Mouse (Mus musculus) cerebellum, adult 18-20 months (tissue): ENCODE measurements around the gene Galnt17.

ENCODE experiments used
- DNase-seq, 2 experiments: peaks; one replicate each; pipeline ENCODE4 v3.0.0; 2021

The Galnt17 gene

DNA sequence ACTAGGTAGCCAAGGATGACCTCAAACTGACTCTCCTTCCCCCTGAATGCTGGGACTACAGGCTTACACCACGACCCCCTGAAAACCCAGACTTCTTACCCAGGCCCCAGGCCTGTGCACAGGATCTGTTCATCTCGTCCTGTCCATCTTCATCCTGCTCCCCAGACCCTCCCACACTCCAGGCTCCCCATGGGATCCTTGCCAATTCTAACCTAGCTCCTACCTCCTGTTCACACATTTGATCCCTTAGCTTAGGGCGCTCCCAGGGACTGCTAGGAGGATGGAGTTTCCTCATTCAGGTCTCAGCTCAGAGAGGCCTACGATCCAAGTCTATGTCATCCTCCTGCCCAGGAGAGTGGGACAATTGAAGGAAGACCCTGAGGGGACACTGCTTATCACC, 292.2 kb downstream of the Galnt17 start:
- no peak for DNase-seq

DNA sequence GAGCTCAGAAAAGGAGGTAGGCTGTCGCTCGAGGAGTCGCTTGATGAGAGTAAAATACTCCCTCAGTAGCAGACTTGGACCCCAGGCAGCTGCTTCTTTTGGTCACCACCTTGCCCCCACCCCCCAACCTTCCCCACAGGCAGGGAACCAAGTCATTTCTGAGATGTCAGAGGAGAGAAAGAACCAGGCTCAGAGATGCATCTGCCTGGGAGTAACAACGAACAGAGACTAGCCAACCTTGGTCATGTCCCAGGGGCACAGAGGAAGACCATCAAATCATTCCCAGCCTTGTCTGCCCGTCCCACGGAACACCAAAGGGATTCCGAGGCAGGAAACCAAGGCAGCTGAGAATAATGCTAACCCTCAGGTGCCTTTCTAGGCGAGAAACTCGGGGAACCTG, 293.0 kb downstream of the Galnt17 start:
- DNase-seq, result no peak

DNA sequence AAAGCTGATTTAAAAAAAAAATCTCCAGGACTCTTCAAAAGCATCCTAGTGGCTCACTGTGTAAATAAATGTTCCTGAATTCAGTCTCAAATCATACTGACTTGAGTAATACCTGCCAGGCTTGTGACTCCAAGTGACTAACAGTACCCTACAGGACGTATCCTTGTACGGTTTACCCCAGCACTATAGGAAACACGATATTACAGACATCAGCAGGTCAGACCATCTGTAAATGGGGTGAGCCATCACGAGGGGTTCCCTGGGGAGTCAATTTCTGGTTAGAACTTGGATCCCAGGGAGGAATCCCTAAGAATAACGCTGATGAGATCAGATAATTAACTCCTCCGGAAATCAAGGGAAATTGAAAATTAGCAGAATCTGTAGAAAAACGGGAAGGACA, 294.5 kb downstream of the Galnt17 start:
- DNase-seq, result no peak

DNA sequence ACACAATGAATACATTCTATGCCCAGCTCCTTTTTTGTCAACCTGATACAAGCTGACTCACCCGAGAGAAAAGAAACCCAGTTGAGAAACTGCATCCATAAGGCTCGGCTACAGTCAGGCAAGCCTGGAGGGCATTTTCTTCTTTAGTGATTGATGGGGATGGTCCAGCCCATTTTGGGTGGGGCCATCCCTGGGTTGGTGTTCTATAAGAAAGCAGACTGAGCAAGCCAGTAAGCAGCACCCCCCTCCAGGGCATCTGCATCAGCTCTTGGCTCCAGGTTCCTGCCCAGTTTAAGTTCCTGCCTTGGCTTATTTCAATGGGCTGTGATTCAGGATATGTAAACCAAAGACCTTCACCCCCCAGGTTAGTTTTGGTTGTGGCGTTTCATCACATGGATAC, 295.2 kb downstream of the Galnt17 start:
- no peak for DNase-seq

DNA sequence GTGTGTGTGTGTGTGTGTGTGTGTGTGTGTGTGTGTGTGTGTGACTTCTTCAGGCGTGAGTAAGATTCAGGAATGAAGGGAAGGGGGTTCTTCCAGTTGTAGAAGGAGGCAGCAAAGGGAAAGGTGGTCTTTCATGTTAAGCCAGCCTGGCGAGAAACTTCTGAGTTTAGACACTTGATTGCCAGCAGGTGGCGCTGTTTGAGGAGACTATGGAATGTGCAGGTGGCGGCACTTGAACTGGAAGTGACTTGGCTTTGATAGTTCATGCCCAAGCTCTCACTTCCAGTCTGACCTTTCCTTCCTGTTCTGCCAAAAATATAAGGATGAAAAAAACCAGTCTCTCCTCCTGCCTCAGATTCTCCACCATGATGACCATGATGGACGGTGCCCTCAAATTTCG, 298.8 kb downstream of the Galnt17 start:
- peak; percentile 15 to 44 for DNase-seq

DNA sequence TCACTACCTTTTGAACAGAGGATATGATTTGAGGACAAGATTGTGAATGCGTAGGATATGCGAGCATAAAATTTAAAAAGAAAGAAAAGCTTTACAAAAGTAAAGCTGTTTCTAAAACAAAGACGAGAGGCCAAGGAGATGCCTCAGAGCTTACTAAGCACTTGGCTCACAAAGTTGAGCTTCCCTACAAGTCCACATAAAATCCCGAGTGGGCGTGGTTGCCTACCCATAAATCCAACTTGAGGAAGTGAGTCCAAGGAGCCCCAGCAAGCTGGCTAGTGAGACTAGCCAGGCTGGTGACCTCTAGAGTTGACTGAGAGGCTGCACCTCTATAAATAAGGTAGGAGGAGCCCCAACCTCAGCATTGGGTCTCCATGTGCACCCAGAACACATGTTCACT, 299.8 kb downstream of the Galnt17 start:
- DNase-seq, result no peak

DNA sequence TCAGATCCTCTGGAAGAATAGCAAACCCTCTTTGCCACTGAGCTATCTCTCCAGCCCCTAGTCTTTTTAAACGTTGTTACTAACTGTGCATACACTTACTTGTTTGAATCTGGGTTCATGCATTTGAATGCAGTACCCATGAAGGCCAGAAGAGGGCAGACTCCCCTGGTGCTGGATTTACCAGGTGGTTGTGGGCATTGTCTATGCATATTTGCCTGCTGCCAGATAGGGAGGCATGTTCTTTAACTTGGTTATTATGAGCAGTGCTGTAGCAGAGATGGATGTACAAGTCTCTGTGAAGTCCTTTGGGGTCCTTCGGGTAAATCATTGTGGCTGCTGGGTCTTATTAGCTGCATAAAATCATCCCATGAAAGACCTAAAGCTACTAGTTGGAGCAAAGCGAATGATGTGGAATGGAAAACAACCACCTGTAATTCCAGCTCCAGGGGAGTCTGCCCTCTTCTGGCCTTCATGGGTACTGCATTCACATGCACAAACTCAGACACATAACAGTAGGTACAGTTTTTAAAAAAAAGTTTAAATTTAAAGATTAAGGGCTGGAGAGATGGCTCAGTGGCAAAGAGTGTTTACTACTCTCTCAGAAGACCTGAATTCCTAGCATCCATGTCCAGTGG, 300.3 kb downstream of the Galnt17 start:
- peak; percentile 46 to 68 for DNase-seq

DNA sequence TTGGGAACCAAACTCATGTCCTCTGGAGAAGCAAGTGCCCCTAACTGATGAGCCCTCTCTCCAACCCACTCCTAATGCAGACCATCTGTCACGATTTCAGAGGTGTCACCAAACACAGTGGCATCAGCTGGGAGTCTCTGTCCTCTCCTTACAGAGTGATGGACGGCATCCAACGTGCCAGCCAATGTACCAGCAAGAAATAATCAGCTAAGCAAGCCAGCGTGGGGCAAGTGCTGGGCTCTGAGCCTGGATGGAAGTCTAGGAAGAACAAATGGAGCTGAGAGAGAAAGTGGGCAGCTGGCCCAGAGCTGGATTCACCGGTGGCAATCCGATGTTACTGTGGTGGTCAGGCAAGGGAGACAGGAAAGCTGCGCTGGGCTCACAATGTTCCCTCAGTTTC, 301.1 kb downstream of the Galnt17 start:
- peak; percentile 91 to 94 for DNase-seq

DNA sequence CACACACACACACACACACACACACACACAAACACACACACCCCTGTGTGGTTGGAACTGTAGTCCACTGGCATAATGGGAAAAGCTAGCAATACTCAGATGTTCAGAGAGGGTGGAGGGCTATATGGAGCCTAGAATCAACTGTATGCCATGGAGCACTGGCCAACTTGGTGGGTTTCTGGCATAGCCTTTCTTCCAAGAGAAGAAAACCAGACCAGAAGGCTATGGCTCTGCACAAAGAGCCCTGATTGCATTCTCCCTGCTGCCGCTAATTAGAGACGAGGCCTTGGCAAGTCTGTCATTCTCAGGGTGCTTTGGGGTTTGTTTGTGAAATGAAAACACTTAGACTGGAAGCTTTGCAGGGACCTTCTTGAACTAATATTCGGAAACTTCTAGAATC, 301.8 kb downstream of the Galnt17 start:
- peak in 1 of 2 experiments; percentile 26 for DNase-seq

DNA sequence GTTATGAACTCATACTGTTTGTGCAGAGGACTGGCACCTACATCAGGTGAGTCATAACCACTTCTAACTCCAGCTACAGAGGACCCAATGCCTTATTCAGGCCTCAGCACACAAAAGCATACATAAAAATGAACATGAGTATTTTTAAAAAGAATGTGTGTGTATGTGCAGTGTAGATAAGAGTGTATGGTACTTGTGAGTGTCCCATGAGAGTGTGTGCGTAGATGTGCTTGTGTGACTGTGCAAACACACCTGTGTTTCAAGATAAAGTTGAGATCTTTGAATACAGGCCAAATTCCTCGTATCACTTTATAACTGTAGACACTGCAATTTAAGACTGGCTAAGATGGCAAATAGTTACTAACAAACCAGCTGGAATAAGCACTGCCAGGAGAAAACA, 307.7 kb downstream of the Galnt17 start:
- no peak for DNase-seq

DNA sequence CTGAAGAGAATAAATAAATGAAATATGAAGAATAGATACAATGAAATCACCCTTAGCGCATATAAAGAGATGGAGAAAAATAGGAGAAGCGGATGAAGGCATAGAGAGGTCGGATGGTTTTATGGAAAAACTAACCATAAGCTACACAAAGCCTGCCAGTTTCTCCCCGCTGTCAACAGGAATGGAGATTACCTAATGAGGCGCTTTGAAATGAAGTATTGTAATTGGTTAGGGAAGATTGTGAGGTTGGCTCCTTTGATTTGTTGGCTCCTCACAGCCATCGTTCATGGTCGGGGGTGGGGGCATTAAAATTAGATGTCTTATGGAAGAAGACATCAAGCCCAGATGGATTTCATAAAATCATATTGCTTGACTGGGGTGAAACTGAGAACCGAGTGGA, 329.0 kb downstream of the Galnt17 start:
- DNase-seq, result peak in 1 of 2 experiments; percentile 10

DNA sequence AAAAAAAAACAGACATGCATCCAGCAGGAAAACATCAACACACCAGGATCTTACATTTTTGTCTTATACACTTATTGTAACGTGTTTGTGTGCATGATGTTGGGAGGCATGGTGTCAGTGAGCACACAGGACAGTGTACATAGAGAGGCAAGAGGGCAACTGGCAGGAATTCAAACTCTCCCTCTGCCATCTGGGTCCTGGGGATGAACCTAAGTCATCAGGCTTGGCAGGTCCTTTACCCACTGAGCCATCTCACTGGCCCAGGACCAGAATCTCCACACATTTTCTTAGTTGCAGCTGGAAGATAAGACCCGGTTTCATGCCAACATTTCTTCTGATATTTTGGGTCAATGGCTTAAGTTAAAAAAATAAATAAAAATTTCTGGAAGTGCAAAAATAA, 329.4 kb downstream of the Galnt17 start:
- peak; percentile 68 to 73 for DNase-seq

DNA sequence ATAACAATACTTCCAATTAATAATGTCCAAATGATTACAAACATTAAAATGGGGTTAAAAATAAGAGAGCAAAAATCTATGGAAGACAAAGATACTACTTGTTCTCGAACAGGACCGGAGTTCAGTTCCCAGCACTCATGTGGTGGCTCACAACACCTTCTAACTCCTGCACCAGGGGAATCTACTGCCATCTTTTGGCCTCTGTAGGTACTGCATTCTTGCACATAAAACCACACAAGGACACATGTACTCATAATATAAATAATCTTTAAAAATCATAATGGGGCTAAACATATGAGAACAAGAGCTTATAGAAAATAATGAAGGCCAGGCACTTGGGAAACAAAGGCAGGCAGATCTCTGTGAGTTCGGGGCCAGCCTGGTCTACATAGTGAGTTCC, 330.3 kb downstream of the Galnt17 start:
- no peak for DNase-seq

DNA sequence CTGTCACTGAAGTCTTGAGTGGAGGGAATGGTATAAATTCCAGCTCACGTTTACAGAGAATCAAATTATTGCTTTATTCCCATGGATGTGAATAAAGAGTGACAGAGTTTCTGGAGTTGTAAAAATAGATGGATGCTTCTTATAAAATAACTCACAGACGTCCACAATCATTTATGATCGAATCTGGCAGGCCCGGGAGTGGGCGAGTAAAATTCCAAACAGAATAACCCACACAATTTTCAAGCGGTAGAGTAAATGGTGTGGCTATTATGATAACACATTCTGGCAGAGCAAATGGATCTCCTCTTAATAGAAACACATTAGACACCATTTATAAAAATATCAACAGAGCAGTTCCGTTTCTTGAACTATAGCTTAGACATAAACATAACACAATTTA, 355.9 kb downstream of the Galnt17 start:
- no peak for DNase-seq

DNA sequence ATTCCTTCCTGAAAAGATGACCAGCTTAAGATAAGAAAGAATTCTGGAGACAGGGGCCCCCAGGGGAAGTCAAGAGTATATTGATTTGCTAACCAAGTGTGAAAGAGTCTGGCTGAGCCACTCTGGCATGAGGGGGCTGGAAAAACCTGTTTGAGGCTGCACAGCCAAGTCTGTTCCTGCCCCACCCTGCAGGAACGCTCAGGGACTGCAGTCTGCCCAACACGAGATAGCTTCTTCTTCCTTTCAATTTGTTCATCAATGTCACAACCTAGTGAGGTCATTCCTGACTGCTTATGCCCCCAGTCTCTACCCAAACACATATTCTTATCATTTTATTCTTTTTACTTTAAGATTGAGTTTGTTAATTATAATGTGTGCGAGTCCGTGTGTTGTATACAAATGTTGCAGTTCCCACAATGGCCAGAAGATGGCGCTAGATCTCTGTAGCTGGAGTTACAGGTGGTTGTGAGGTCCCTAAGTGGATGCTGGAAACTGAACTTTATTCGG, 357.4 kb downstream of the Galnt17 start:
- peak in 1 of 2 experiments; percentile 26 for DNase-seq

DNA sequence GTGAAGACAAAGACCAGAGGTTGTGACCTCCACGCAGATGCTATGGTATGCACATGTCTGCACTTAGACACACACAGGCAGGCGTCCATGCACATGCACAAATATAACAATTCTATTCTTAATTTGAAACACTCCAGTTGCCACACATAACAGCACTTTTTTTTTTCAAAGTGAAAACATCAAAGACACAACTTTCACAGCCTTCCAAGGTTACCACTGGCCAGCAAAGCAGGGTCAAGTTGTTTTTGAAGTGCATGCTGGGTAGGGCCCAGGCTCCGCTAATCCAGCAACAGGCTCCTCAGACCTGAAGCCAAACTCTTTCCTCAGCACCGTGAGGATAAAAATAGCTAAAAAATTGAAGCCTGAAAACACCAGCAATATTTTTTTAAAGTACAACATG, 357.9 kb downstream of the Galnt17 start:
- no peak for DNase-seq

DNA sequence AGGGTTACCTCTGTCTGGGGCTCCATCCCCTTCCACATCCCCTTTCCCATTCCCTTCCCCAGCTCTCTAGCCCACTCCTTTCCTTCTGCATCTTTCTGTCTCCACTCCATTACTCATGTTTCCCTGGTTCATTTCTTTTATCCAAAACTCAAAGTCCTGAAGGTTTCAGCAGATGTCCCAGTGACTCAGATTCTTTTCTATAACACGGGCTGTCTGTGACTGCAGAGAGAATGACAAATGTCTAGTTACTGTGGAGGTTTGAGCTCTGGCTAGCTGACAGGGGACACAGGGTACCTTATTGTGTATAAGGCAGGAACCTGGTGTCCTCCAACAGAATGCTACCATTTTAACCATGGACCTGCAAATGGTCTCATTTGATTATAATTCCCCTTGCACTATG, 358.6 kb downstream of the Galnt17 start:
- DNase-seq, result no peak

DNA sequence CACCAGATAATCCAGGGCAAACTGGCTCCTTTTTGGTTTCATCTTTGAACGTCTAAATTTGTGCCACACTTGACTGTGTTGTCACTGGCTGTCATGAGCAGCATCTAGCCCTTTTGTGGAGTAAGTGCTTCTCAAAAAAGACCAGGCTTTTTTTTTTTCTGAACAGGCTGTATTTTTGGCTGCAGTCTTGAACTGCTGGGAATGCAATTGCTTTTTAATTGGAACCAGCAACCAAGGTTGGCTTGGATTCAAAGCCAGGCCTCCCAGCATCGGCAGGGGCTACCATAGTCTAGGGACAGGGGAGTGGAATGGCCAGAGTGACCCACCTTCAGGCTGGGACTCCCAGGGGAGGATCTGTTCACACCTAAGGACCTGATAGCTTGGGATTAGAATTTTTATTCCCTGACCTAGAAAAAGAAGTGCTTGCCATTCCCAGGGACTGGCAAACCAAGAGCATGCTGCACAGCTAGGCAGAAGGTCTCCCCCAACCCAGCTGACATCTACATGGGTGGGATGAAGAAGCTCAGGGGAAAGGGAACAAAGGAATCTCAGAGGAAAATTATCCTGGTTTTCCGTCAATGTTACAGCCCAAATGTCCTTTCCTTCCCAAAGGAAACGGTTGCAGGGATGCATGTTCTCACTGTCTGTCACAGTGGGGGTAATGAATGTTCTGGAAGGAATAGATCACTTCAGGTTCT, 369.2 kb downstream of the Galnt17 start:
- DNase-seq, result peak; percentile 77 to 79

DNA sequence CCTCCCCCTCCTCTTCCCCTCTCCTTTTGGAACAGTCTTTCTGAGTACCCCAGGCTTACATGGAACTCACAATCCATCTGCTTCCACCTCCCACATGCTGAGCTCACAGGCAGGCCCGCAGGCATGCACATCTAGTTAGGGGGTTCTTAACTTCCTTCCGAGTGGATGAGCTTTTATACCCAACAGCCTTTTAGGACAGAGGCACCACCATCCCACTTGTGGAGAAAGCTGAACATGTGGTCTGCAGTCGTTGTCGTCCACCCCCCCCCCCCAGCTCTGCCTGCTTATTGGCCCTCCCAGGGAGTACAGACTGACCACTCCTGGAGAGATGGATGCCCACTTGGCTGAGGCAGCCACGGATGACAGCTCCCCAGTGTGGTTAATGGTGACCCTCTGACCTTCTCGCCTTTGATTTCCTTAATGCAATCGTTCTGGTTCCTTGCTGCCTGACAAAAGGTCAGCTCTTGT, 370.0 kb downstream of the Galnt17 start:
- DNase-seq, result peak; percentile 31 to 38

DNA sequence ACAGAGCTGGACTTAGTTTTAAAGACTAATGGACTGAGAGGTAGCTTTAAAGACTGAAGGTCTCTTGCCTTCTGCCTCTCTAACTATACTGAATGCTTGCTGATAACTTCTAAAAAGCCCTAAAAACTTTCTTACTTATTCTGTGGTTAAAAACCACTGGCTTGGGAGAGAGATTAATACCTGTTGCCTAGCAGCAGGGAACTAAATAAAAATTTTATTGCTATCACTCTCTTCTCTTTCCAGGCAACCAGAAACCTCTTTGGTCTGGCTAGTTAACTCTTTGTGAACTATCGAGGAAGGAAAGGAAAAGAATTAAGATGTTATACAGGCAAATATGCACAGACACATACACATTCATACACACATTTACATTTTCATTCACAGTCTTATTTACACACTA, 377.3 kb downstream of the Galnt17 start:
- DNase-seq, result no peak

DNA sequence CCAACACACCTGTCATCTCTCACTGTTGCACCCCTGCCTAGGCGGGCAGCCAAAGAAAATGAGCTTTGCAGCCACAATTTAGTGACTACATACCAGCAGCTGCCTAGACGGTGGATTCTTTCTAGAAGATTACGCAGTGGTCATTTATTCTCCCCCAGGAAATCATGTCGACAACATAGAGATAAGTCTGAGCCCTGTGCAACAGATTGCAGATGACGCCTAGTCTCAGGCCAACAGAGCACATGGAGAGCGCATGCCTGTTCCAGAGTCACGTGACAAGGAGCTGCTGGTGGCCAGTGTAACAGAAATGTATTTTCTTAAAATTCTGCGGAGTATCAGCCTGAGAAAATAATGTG, 380.5 kb downstream of the Galnt17 start:
- DNase-seq, result no peak

DNA sequence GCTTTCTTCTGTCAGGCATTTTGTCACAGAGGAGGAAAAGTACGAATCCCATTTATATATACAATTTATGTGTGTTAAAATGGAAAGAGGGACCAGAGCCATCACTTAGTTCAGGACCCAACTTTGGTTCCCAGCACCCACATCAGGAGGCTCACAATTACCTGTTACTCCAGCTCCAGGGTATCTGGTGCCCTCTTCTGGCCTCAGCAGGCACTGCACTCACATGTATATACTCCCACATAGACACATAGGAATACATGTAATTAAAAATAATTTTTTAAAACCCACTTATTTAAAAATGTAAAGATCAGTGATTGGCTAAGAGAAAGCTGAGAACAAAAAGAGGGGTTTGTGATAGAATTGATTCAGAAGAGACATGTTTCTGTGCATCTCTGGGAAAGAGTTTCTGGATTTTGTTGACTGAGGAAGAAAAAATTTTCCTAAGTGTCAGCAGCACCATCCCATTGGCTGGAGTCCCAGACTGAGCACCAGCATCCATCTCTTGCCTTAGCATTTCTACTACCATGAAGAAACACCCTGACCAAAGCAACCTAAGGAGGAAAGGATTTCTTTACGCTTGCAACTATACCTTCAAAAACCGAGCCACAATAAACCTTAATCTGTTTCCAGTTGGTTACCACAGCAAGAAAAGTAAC, 381.0 kb downstream of the Galnt17 start:
- DNase-seq, result no peak

DNA sequence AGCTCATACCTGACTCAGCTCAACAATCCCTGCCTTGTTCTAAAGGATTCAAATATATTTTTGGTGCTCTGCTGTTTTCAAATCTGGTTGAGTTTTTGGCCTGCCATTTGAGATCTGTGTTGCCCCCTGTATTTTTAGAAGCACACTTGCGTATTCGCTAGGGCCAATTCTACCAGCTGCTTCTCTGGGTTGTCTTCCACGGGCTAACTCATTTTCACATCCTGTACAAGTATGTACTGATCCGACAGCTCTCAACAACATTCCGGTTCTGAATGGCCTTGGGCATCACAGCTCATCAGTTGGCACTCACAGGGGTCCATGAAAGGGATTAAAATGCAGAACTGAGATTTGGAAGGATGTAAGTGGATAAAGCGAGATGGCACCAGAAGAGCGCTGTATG, 382.6 kb downstream of the Galnt17 start:
- no peak for DNase-seq

DNA sequence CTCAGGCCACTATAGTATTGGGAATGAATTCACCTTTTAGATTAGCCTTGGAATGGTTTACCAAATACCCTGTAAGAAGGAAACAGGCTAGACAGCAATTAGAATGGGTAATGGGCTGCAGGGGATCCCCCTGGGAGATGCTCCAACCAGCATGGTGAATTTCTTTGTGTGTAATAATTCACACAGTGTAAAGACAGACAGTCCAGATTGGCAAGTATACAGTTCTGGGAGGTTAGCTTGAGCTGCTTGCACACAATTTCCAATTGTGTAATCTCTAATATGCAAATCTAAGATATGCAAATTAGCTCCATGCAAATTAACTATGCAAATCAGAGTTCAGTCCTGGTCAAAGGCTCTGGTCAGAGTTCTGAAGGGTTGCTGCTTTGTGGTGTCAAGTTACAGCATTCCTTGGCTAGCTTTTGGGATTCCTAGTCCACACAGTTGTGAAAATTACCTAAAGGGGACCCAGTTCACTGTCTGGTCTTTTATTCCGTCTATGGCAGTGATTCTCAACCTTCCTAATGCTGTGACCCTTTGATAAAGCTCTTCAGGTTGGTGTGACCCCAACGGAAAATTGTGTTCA, 384.0 kb downstream of the Galnt17 start:
- no peak for DNase-seq
